Mouse (Mus musculus): ENCODE results near the gene Mafk. TPM values are rescaled to one million over a fixed set of nuclear protein-coding genes. Genes with fewer than 3 reads are reported as not detected.
A peak's percentile ranks its signal among the peaks of the same experiment; 100 is the strongest.

Gene Mafk
- total RNA-seq, 2 experiments from 2014 or later: 10.1 to 18.2 TPM

- no peak for ATAC-seq (ENCODE audit: poor library complexity, severe bottlenecking)
These were observed 25.1 kb downstream of the Mafk start for GRCm38 (mm10) chr5:139816445-139816844.

- ATAC-seq (ENCODE audit: poor library complexity, severe bottlenecking): peak; percentile 72
These were observed 26.0 kb downstream of the Mafk start for GRCm38 (mm10) chr5:139817292-139817691.

- ATAC-seq (ENCODE audit: poor library complexity, severe bottlenecking): no peak
These were observed 26.7 kb downstream of the Mafk start for GRCm38 (mm10) chr5:139818056-139818455.

- peak; percentile 61 for ATAC-seq (ENCODE audit: poor library complexity, severe bottlenecking)
These were observed 27.5 kb downstream of the Mafk start for GRCm38 (mm10) chr5:139818801-139819200.

- no peak for ATAC-seq (ENCODE audit: poor library complexity, severe bottlenecking)
These were observed 28.3 kb downstream of the Mafk start, which contains the start of gene Tmem184a for GRCm38 (mm10) chr5:139819538-139820181. Tmem184a (minus strand) TSS chr5:139819917.

DNA sequence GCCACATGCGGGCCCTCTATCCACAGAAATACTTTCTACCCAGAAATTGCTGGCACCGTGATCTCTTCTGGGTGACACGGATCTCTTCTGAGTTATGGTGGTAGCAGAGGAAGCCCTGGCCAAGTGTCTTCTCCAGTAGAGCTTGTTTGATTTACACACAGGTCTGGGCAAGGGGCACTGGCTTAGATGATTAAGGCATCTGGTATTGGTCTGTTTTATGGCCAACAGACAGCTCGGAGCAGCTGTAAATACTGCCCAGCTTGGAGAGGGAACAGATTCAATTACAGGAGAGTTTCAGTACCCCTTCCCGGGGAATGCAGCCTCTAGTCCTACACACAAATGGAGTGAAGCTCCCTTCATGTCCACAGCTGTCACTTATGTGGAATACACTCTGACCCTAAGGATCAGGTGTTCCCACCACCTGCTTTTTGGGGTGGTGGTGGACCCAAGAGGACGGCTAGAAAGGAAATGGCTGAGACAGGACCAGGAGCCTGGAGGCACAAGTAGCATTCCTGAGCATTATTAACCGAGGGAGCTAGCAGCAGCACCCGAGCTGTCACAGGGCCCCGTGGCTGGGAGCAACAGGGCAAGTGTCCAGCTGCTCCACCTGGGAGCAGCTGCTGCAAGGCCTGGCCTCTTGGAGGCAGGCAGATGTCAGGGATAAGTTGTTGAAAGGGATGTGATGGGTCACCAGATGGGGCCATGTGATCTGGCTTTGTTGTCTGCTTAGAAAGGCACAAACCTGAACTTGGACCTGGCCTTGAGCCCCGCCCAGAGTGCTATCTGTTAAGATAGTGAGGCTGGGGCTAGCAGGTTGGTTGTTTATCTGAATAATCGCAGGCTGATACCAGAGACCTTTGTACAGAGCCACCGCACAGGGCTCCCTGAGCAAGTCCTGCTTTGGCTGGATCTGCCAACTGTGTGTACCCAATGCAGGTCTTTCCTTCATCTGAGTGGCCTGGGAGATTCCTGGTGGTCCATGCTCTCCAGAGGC lies 30.4 kb downstream of the Mafk start:
- ATAC-seq (ENCODE audit: poor library complexity, severe bottlenecking): no peak

- no peak for ATAC-seq (ENCODE audit: poor library complexity, severe bottlenecking)
These were observed 33.2 kb downstream of the Mafk start for GRCm38 (mm10) chr5:139824531-139824930.

GRCm38 (mm10) chr5:139825947-139826346 lies 34.6 kb downstream of the Mafk start:
- no peak for ATAC-seq (ENCODE audit: poor library complexity, severe bottlenecking)

DNA sequence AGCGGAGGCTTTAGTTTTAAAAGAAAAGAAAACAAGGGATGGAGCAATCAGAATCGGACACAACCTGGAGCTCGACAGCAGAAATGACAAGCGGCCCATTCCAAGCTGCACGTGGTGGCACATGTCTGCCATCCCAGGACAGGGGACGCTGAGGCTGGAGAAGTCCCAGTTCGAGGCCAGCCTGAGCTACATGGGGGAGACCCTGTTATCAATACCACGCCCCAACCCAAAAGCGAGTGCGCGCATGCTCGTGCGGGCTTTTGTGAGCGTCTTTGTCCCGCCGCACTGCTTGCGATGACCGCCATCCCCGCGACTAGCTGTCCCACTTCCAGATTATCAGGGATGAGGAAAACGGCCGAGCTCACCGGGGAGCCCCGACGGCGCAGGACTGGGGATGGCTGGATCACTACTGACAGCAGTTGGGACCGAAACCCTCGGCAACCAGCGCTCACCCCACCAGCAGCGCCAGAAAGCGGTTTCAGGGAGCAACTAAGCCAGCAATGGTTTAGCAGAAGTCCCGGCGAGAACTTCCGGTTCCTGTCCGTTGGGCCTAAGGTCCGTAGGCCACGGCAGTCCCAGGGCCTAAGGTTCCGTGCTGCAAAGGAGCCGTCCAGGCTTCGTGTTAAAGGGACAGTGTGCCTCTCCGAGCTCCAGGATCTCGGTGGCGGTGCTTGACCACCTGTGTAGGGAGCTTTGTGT lies 35.2 kb downstream of the Mafk start, which contains the start of the genes Gm26938 and Psmg3:
Gene Gm26938 (minus strand): TSS at position 51 of the 699 bp plus-strand sequence.
Gene Psmg3 (minus strand): TSS at position 529 of the 699 bp plus-strand sequence.
- ATAC-seq (ENCODE audit: poor library complexity, severe bottlenecking): peak; percentile 94

DNA sequence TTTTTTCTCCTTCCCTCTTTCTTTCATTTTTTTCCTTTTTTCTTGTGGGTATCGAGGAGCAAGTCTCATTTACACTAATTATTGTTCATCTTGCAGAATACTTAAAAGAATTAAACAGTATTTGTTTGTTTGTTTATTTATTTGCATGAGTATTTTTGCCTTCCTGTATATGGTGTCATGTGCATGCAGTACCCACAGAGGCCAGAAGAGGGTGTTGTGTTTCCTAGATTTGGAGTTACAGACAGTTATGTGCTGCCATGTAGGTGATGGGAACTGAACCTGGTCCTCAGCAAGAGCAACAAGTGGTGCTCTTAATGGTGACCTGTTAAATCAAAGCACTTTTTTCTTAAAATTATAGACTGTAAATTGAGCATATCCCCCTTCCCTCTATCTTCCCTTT lies 36.3 kb downstream of the Mafk start:
- ATAC-seq (ENCODE audit: poor library complexity, severe bottlenecking): no peak

GRCm38 (mm10) chr5:139829384-139829783 lies 38.1 kb downstream of the Mafk start:
- no peak for ATAC-seq (ENCODE audit: poor library complexity, severe bottlenecking)

GRCm38 (mm10) chr5:139830734-139831133 lies 39.4 kb downstream of the Mafk start:
- peak; percentile 84 for ATAC-seq (ENCODE audit: poor library complexity, severe bottlenecking)

- no peak for ATAC-seq (ENCODE audit: poor library complexity, severe bottlenecking)
These were observed 40.8 kb downstream of the Mafk start for GRCm38 (mm10) chr5:139832125-139832524.

GRCm38 (mm10) chr5:139835706-139836105 lies 44.4 kb downstream of the Mafk start:
- no peak for ATAC-seq (ENCODE audit: poor library complexity, severe bottlenecking)

DNA sequence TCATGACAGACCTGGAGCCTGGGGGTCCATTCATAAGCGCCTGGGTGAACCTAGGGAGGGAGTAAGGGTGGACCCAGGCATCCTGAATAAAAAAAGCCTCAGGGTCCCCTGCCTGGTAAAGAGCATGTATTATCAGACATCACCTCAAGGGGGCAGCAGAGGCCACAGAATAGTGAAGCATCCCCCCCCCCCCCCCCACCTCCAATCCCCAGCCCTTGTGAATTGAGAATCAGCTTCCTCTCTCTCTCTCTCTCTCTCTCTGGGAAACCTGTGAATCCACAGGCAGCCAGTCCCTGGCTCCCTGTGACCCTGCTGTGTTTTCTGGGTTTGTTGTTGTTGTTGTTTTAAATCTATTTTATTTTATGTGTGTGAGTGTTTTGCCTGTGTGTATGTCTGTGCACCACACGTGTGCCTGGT lies 47.2 kb downstream of the Mafk start:
- peak; percentile 82 for ATAC-seq (ENCODE audit: poor library complexity, severe bottlenecking)

DNA sequence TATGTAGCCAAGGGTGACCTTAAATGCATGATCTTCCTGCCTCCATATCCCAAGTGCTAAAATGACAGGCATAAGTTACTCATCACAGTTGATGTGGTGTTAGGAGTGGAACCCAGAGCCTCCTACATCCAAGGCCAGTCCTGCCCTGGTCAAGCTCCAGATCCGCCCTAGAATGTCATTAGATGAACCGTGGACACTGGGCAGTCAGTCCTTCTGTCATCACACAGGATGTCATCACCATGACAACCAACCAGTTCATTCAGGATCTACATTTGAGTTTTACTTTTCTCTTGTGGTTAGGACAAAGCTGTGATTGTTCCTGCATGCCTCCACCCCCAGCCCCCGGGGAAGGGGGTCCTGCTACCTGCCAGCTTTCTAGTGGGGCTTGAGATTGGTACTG lies 47.8 kb downstream of the Mafk start:
- ATAC-seq (ENCODE audit: poor library complexity, severe bottlenecking): no peak

DNA sequence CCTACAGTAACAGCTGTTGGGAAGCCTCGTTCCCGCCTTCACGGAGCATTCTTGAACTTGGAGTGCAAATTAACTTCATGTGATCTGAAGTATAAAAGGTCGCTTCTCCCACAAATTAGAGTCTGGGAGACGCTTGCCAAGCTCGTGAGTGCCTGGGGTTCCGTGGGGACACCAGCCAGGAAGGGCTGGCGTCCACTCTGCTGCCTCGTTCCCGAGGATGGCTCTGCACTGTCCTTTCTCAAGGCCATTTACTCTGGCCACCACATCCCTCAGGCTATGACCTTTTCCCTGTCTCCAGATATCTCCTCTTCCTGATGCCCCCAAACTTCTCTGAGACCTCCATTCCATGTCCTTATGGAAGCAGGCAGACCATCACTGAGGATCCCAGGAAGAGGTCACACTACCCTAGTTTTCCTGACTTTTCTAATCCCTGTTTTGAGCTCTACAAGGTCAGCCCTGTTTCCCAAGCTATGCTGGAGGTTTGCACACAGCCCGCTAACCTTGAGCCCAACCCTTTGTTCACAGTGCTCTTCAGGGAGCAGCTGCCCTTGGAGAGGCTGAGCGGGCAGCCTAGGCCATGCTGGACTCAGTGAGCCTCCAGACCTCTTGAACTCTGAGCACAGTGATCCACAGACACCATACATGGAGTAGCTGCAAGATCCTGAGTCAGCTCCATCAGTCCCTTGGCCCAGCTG lies 58.5 kb downstream of the Mafk start:
- no peak for ATAC-seq (ENCODE audit: poor library complexity, severe bottlenecking)
